Mouse (Mus musculus) common myeloid progenitor, adult 5-6 weeks (primary cell): ENCODE results near the gene Gzma. TPM values are rescaled to one million over a fixed set of nuclear protein-coding genes. Genes with fewer than 3 reads are reported as not detected.

Experiments
- ATAC-seq: replicated peaks from 2 replicates; pipeline ENCODE4 v1.8.0; 2016; ENCODE audit warnings: low read depth, mild to moderate bottlenecking, moderate TSS enrichment, inconsistent platforms; ENCODE audit not compliant: poor library complexity, severe bottlenecking
- total RNA-seq: library from RNA; stranded (forward); fragments of 200-1000, 187-1606 nt; gene quantifications from 2 replicates; pipeline ENCODE4 v1.2.3, GENCODE M21; 2017

Gzma gene
- total RNA-seq, 1 experiment from 2014 or later = 1.4 TPM

DNA sequence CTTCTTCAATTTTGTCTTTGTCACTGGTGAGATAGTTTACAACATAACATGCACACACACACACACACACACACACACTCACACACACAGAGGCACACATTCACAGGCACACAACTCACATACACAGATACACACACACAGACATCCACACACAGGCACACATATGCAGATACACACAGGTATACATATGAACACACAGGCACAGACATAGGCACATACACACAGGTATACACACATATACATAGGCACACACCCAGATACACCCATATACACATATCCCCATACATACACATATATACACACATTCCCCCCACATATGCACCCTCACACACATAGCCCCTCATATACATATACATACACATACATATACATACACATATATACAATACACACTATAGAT, 53.8 kb downstream of the Gzma start:
- no peak for ATAC-seq

GRCm38 (mm10) chr13:113046211-113046883, 54.4 kb downstream of the Gzma start, which contains the start of gene Gpx8:
Gene Gpx8 (minus strand): TSS chr13:113046410.
- peak; percentile 82 for ATAC-seq

GRCm38 (mm10) chr13:113045458-113046110, 55.2 kb downstream of the Gzma start:
- ATAC-seq = no peak

DNA sequence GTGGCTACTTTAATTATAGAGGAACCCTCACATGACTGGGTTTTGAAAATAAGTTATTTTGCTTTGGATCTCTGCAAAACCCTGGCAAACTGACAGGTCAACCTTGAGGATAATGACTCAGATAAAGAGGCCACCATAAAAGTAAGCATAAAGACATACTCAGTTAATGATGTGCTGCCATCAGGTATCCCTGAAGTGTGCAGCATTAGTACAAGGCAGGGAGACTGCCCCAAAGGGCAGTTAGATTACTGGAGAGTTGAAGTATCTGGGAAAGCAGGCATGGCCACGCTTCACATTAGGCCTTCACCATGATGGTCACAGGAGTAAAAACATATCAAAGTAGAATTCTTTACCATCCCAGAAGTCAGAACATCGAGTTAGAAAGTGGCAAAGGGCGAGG, 55.9 kb downstream of the Gzma start:
- ATAC-seq = no peak

Other genes starting within 250 kb of the Gzma start
- gene Mtrex, start 173.6 kb downstream of the Gzma start, total RNA-seq = 83.1 and 101 TPM in 2 replicates
- 24.6 and 29.3 TPM in 2 replicates for gene Dhx29, start 173.5 kb downstream of the Gzma start, total RNA-seq
- gene Ccno, start 113.2 kb downstream of the Gzma start, total RNA-seq = not detected in 2 replicates
- not detected in 2 replicates for gene Mcidas, start 107.1 kb downstream of the Gzma start, total RNA-seq
- gene Cdc20b, start 65.9 kb downstream of the Gzma start, total RNA-seq = not detected in 2 replicates
- gene Gpx8, start 54.6 kb downstream of the Gzma start, total RNA-seq = 2.1 TPM in 1 of 2 replicates, not detected in the other
- 0.14 TPM in 1 of 2 replicates, not detected in the other for gene Esm1, start 108.7 kb upstream of the Gzma start, total RNA-seq
- not detected in 2 replicates for gene Gzmk, start 124.9 kb upstream of the Gzma start, total RNA-seq
- gene BC067074, start 192.2 kb upstream of the Gzma start, total RNA-seq = 0.18 TPM in 1 of 2 replicates, not detected in the other